Mouse (Mus musculus): ENCODE measurements at regions not wholly inside any gene's neighbourhood (a gene's known extent, or its start where the extent isn't known, plus 50 kb on each side); places are given as distances from the start of the nearest gene placed in this dataset.
"Not testable (repeated sequence)": the region's sequence is repeated elsewhere in the genome, so short reads cannot be mapped to it uniquely, and the experiment has no call there.

GRCm38 (mm10) chr13:70100091-70100490 lies 297.9 kb downstream of the Med10 start:
- TF ChIP-seq EP300 (optimal IDR thresholded peaks at IDR 0.05); CTCF (IDR thresholded peaks at IDR 0.05; ENCODE audit: low read depth): not testable (repeated sequence)

Measured in stomach, postnatal 0 days (tissue).